Mouse (Mus musculus) testis, adult 2 months (tissue): ENCODE results near the gene Vmn2r46. TPM values are rescaled to one million over a fixed set of nuclear protein-coding genes. Genes with fewer than 3 reads are reported as not detected.
"Not testable (repeated sequence)": the region's sequence is repeated elsewhere in the genome, so short reads cannot be mapped to it uniquely, and the experiment has no call there.

Source experiments
- H3K27ac ChIP-seq: fragments of 200-500 bp; 2 replicates; pipeline ENCODE4 v1.5.1; 2012; ENCODE audit warnings: low read depth, low read length; ENCODE audit not compliant: control insufficient read depth, insufficient read depth
- H3K27me3 ChIP-seq: fragments of 200-500 bp; 2 replicates; pipeline ENCODE4 v1.6.1; 2012; ENCODE audit warnings: mild to moderate bottlenecking, low read length, moderate library complexity; ENCODE audit not compliant: control insufficient read depth, insufficient read depth
- H3K36me3 ChIP-seq: fragments of 200-500 bp; 2 replicates; pipeline ENCODE4 v1.6.1; 2012; ENCODE audit warnings: mild to moderate bottlenecking, low read length; ENCODE audit not compliant: control insufficient read depth, insufficient read depth
- H3K4me1 ChIP-seq: fragments of 200-500 bp; 2 replicates; pipeline ENCODE4 v1.6.1; 2012; ENCODE audit warnings: low read length; ENCODE audit not compliant: control insufficient read depth, insufficient read depth
- H3K4me3 ChIP-seq: fragments of 200-500 bp; 2 replicates; pipeline ENCODE4 v1.5.1; 2012; ENCODE audit warnings: low read depth, mild to moderate bottlenecking, low read length, moderate library complexity, mixed read lengths; ENCODE audit not compliant: control insufficient read depth
- polyA plus RNA-seq: library from polyadenylated mRNA; depleted of rRNA; stranded (reverse); fragments of >200 nt; gene quantifications from 2 replicates; pipeline ENCODE4 v1.2.3, GENCODE M21; 2012; rRNA removed

The Vmn2r46 gene
- not detected in 2 replicates for polyA plus RNA-seq

- H3K27ac ChIP-seq, H3K27me3 ChIP-seq, H3K4me3 ChIP-seq, H3K4me1 ChIP-seq, H3K36me3 ChIP-seq: not testable (repeated sequence)
Measured at GRCm38 (mm10) chr7:9770471-9770870, at the start of gene Vmn2r46. Gene Vmn2r46, minus strand, starts transcription at chr7:9770571.

Other genes starting within 250 kb of the Vmn2r46 start
- gene Vmn2r47, start 70.8 kb upstream of the Vmn2r46 start, polyA plus RNA-seq: not detected in 2 replicates
- gene Vmn2r48, start 183.0 kb upstream of the Vmn2r46 start, polyA plus RNA-seq: not detected in 2 replicates
- gene Vmn2r49, start 221.7 kb upstream of the Vmn2r46 start, polyA plus RNA-seq: not detected in 2 replicates